Mouse (Mus musculus) midbrain, embryonic 12.5 days (tissue): Measurements from ENCODE around the gene Psmd11. TPM values are rescaled to one million over a fixed set of nuclear protein-coding genes. Genes with fewer than 3 reads are reported as not detected.
A peak's percentile ranks its signal among the peaks of the same experiment; 100 is the strongest.

Experiments used
- ATAC-seq: fragments of 200-750 bp; cut with Nextera tagmentation; 2 replicates; pipeline ENCODE4 v1.8.0; 2017; ENCODE audit warnings: low read depth, moderate TSS enrichment, moderate library complexity; ENCODE audit not compliant: low FRiP score
- H3K27ac ChIP-seq: fragments of 300-500 bp; sonication (generic); replicated peaks from 2 replicates; pipeline ENCODE4 v1.5.1; 2016; ENCODE audit warnings: mild to moderate bottlenecking
- H3K27me3 ChIP-seq: fragments of 300-500 bp; sonication (generic); 2 replicates; pipeline ENCODE4 v1.6.1; 2016; ENCODE audit warnings: mild to moderate bottlenecking
- H3K36me3 ChIP-seq: fragments of 300-500 bp; sonication (generic); 2 replicates; pipeline ENCODE4 v1.6.1; 2016
- H3K4me1 ChIP-seq: fragments of 300-500 bp; sonication (generic); 2 replicates; pipeline ENCODE4 v1.6.1; 2016
- H3K4me2 ChIP-seq: fragments of 300-500 bp; sonication (generic); replicated peaks from 2 replicates; pipeline ENCODE4 v1.6.1; 2016; ENCODE audit warnings: mild to moderate bottlenecking, moderate library complexity
- H3K4me3 ChIP-seq: fragments of 300-500 bp; sonication (generic); 2 replicates; pipeline ENCODE4 v1.5.1; 2016; ENCODE audit warnings: mild to moderate bottlenecking
- H3K9ac ChIP-seq: fragments of 300-500 bp; sonication (generic); replicated peaks from 2 replicates; pipeline ENCODE4 v1.6.1; 2016; ENCODE audit warnings: mild to moderate bottlenecking, moderate library complexity
- H3K9me3 ChIP-seq: fragments of 300-500 bp; sonication (generic); 2 replicates; pipeline ENCODE4 v1.6.1; 2016; ENCODE audit warnings: mild to moderate bottlenecking
- WGBS: fragments of 180-500 bp; shearing (Covaris S2); methylation state at CpG from one replicate; pipeline ENCODE4 v1.1.7; 2016; 5-methylcytosine and 5-hydroxymethylcytosine counted together
- polyA plus RNA-seq: library from polyadenylated mRNA; unstranded; fragments of >200 nt; fragmentation: Nextera tagmentation; extraction: Ambion mirVana; gene quantifications from 2 replicates; pipeline ENCODE4 v1.2.1, GENCODE M21; 2016

Gene Psmd11
- polyA plus RNA-seq, 1 experiment from 2014 or later, result 347 TPM

- Histone ChIP-seq H3K27me3 (peaks cover 19% of the 10 kb centered on the region), H3K9me3 (no peaks in the 10 kb centered on the region), H3K4me2 (no peak overlapping the region), H3K4me3 (no peak overlapping the region), H3K27ac (no peak overlapping the region), H3K4me1 (peaks cover 41% of the 10 kb centered on the region), H3K36me3 (no peaks in the 10 kb centered on the region), H3K9ac (no peak overlapping the region)
- WGBS, result 67% methylated on average over 7 of the region's 7 CpGs
- no peak for ATAC-seq
These were observed 85.4 kb downstream of the Psmd11 start for GRCm38 (mm10) chr11:80513796-80514195.

- Histone ChIP-seq H3K27ac (no peak overlapping the region), H3K4me1 (peaks cover 48% of the 10 kb centered on the region), H3K4me3 (no peak overlapping the region), H3K9ac (no peak overlapping the region), H3K9me3 (no peaks in the 10 kb centered on the region), H3K4me2 (no peak overlapping the region), H3K36me3 (no peaks in the 10 kb centered on the region), H3K27me3 (peaks cover 19% of the 10 kb centered on the region)
- no peak for ATAC-seq
- 54% methylated on average over 1 of the region's 1 CpGs for WGBS
These were observed 86.9 kb downstream of the Psmd11 start for GRCm38 (mm10) chr11:80515346-80515745.

- no peak for ATAC-seq
- H3K27ac ChIP-seq, result no peak overlapping the region
- no peak overlapping the region for H3K4me2 ChIP-seq
- H3K27me3 ChIP-seq, result peaks cover 14% of the 10 kb centered on the region
- H3K4me3 ChIP-seq, result no peak overlapping the region
- H3K4me1 ChIP-seq, result peaks cover 48% of the 10 kb centered on the region
- 80% methylated on average over 8 of the region's 8 CpGs for WGBS
- H3K36me3 ChIP-seq, result no peaks in the 10 kb centered on the region
- H3K9ac ChIP-seq, result no peak overlapping the region
- H3K9me3 ChIP-seq, result no peaks in the 10 kb centered on the region
These were observed 87.5 kb downstream of the Psmd11 start for GRCm38 (mm10) chr11:80515895-80516294.

- peak overlapping the region; percentile 89 for H3K27ac ChIP-seq
- no peaks in the 10 kb centered on the region for H3K9me3 ChIP-seq
- ATAC-seq, result peak; percentile 95
- 17% methylated on average over 9 of the region's 9 CpGs for WGBS
- peaks cover 38% of the 10 kb centered on the region for H3K4me1 ChIP-seq
- peak overlapping the region; percentile 25 for H3K4me2 ChIP-seq
- no peaks in the 10 kb centered on the region for H3K36me3 ChIP-seq
- H3K9ac ChIP-seq, result no peak overlapping the region; the same call in 1 of the 2 replicates
- H3K4me3 ChIP-seq, result no peak overlapping the region
- peaks cover 14% of the 10 kb centered on the region for H3K27me3 ChIP-seq
These were observed 90.3 kb downstream of the Psmd11 start for GRCm38 (mm10) chr11:80518421-80519367.

GRCm38 (mm10) chr11:80521148-80521547 is 92.7 kb downstream of the Psmd11 start:
- Histone ChIP-seq H3K27ac (no peak overlapping the region), H3K27me3 (peaks cover 13% of the 10 kb centered on the region; the same call in 1 of the 2 replicates), H3K36me3 (no peaks in the 10 kb centered on the region), H3K4me2 (no peak overlapping the region), H3K4me3 (no peak overlapping the region), H3K9ac (no peak overlapping the region), H3K9me3 (no peaks in the 10 kb centered on the region), H3K4me1 (peaks cover 33% of the 10 kb centered on the region)
- 62% methylated on average over 2 of the region's 2 CpGs for WGBS
- ATAC-seq, result no peak

Other genes starting within 250 kb of the Psmd11 start
- 3.0 and 4.5 TPM in 2 replicates for gene Rnf135, start 244.8 kb upstream of the Psmd11 start, polyA plus RNA-seq
- gene Rhot1, start 219.6 kb upstream of the Psmd11 start, polyA plus RNA-seq, result 70.3 and 71.0 TPM in 2 replicates
- gene Rhbdl3, start 127.7 kb upstream of the Psmd11 start, polyA plus RNA-seq, result 30.1 and 32.1 TPM in 2 replicates
- 31.4 and 34.4 TPM in 2 replicates for gene 5730455P16Rik, start 50.6 kb upstream of the Psmd11 start, polyA plus RNA-seq
- gene Zfp207, start 45.3 kb upstream of the Psmd11 start, polyA plus RNA-seq, result 278 and 288 TPM in 2 replicates
- 58.8 and 70.8 TPM in 2 replicates for gene Cdk5r1, start 48.4 kb downstream of the Psmd11 start, polyA plus RNA-seq